Mouse (Mus musculus): Measurements from ENCODE around the gene Etnk1.

DNA sequence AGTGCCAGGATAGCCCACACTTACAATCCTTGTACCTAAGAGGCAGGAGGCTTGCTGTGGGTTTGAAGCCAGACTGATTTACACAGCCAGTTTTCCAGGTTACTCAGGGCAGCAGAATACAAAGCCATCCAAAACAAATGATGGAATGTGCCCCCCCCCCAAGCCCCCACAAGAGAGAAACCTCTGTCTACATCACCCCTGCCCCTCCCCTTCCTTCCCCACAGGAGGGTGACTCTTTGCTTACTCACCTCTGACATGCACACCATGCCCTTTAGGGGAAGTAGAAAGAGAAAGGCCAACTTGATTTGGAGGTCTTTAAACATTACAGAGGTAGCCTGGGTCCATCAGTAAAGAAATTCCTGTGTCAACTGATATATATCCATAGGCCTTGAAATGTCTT is 18.2 kb upstream of the Etnk1 start:
- no peak for TF ChIP-seq CTCF (IDR thresholded peaks at IDR 0.05; ENCODE audit: insufficient read depth, low read length)
- no peak for TF ChIP-seq POLR2A (IDR thresholded peaks at IDR 0.05; ENCODE audit: borderline replicate concordance, extremely low read depth, low read depth, low read length)
